Comparison of ENCODE assay signal across 22 mouse cellular contexts in genomic region chr11:65205306-65205705, GRCm38 (mm10). TPM values are rescaled to one million over a fixed set of nuclear protein-coding genes. Genes with fewer than 3 reads are reported as not detected.
DNase-seq lines count a peak whose midpoint lies in the region; ATAC-seq lines count a peak whose summit lies in the region.
"Had no signal": no experiment of that assay in that cellular context is flagged by ENCODE, and none has a peak within 500 bp of the region (broad histone marks: within the 10 kb centered on the region; RNA-seq: fewer than 3 reads in every experiment).

No protein-coding gene starts in this region.

- WGBS in heart, embryonic 13.5 days: 15% methylated on average over 5 of the region's 5 CpGs

- peak; percentile 22; the same call in 1 of the 2 replicates for ATAC-seq in heart, embryonic 13.5 days (ENCODE audit: extremely low read depth, insufficient number of reproducible peaks, low FRiP score, low TSS enrichment)
- ATAC-seq: forebrain, embryonic 13.5 days; intestine, postnatal 0 days; midbrain, embryonic 13.5 days had no signal

- peaks cover 91% of the 10 kb centered on the region for H3K4me1 ChIP-seq in heart, embryonic 13.5 days
- H3K4me1 ChIP-seq: forebrain, embryonic 13.5 days; hindbrain, embryonic 13.5 days; limb, embryonic 13.5 days had no signal

- intact Hi-C loops in heart, postnatal 36 days (cut with DNase I): loop anchor here (5.0 kb wide), 3 partner anchors 57 to 162 kb away; no protein-coding TSS in a partner anchor

- H3K4me2 ChIP-seq in heart, embryonic 13.5 days: peak overlapping the region; percentile 44
- H3K4me2 ChIP-seq: forebrain, embryonic 13.5 days; hindbrain, embryonic 13.5 days; limb, embryonic 13.5 days; midbrain, embryonic 13.5 days had no signal

- peaks cover 36% of the 10 kb centered on the region for H3K36me3 ChIP-seq in heart, embryonic 13.5 days
- H3K36me3 ChIP-seq: embryonic facial prominence, embryonic 10.5 days; hindbrain, embryonic 13.5 days; limb, embryonic 13.5 days; midbrain, embryonic 13.5 days had no signal

- peak overlapping the region; percentile 87 for H3K27ac ChIP-seq in heart, embryonic 13.5 days (replicated peaks)
- H3K27ac ChIP-seq: embryonic facial prominence, embryonic 10.5 days; forebrain, embryonic 13.5 days; hindbrain, embryonic 13.5 days; limb, embryonic 13.5 days; liver, embryonic 14.5 days; midbrain, embryonic 13.5 days had no signal

- H3K9ac ChIP-seq in heart, embryonic 13.5 days: no peak overlapping the region; the same call in 1 of the 2 replicates
- H3K9ac ChIP-seq: forebrain, embryonic 13.5 days; hindbrain, embryonic 13.5 days; limb, embryonic 13.5 days; liver, embryonic 14.5 days; midbrain, embryonic 13.5 days had no signal

- peak; percentile 30 to 39 for DNase-seq in cerebellum, postnatal 14 days
- no peak for DNase-seq in cerebellum, postnatal 25 days
- peak; percentile 97 for DNase-seq in heart, adult 11 months
- DNase-seq in heart, postnatal 36 days: peak; percentile 39 to 57
- DNase-seq in kidney, adult 18-20 months: no peak
- DNase-seq in layer of hippocampus, adult 18-20 months (ENCODE audit: low spot score in 2 of 2): no peak
- DNase-seq in gastrocnemius, postnatal 4 days (ENCODE audit: low spot score in 2 of 2): no peak
- DNase-seq: adrenal gland, adult 2 months; gastrocnemius, postnatal 25 days; kidney, postnatal 14 days; lung, postnatal 36 days; thymus, postnatal 14 days had no signal

- no peaks in the 10 kb centered on the region for H3K9me3 ChIP-seq in heart, embryonic 13.5 days
- H3K9me3 ChIP-seq: embryonic facial prominence, embryonic 10.5 days; forebrain, embryonic 13.5 days; hindbrain, embryonic 13.5 days; limb, embryonic 13.5 days; midbrain, embryonic 13.5 days had no signal

- H3K27me3 ChIP-seq in heart, embryonic 13.5 days (replicated peaks): no peaks in the 10 kb centered on the region
- H3K27me3 ChIP-seq: CH12.LX; forebrain, embryonic 13.5 days; hindbrain, embryonic 13.5 days; limb, embryonic 13.5 days; midbrain, embryonic 13.5 days had no signal

- H3K4me3 ChIP-seq in heart, embryonic 13.5 days: no peak overlapping the region
- H3K4me3 ChIP-seq: embryonic facial prominence, embryonic 10.5 days; forebrain, embryonic 13.5 days; hindbrain, embryonic 13.5 days; limb, embryonic 13.5 days; midbrain, embryonic 13.5 days had no signal

RNA-seq across cellular contexts. Expression of gene Arhgap44, which starts 42.5 kb away (rescaled TPM):
- 10.2 and 11.8 TPM in 2 replicates for polyA plus RNA-seq in heart, embryonic 13.5 days (2015; fragmentation: Nextera tagmentation; extraction: Ambion mirVana)
- 10 to 100 TPM; 20.8 to 24.3 TPM for total RNA-seq in heart, postnatal 36 days (2021)
- total RNA-seq in layer of hippocampus, adult 18-20 months (2021): 100 to 1,000 TPM; 117 to 126 TPM
- 1 to 10 TPM; 8.2 to 8.3 TPM for total RNA-seq in gastrocnemius, postnatal 4 days (2021)
- total RNA-seq: CH12.LX had no signal

RNA-seq across cellular contexts. Expression of gene 1700086D15Rik, which starts 45.6 kb away (rescaled TPM):
- polyA plus RNA-seq in heart, embryonic 13.5 days (2015; fragmentation: Nextera tagmentation; extraction: Ambion mirVana): 0.13 and 0.18 TPM in 2 replicates
- total RNA-seq in heart, postnatal 36 days (2021): not detected
- total RNA-seq in layer of hippocampus, adult 18-20 months (2021): 1 to 10 TPM; 1.2 to 2.0 TPM
- under 1 TPM in 1 of 2 experiments, not detected in 1; 0.52 TPM for total RNA-seq in gastrocnemius, postnatal 4 days (2021)
- total RNA-seq: adrenal gland, adult 2 months; CH12.LX; gastrocnemius, postnatal 25 days had no signal
- polyA plus RNA-seq: adrenal gland, adult 2 months; embryonic facial prominence, embryonic 10.5 days; forebrain, embryonic 13.5 days; hindbrain, embryonic 13.5 days; intestine, postnatal 0 days; liver, embryonic 14.5 days; midbrain, embryonic 13.5 days; stomach, embryonic 16.5 days had no signal

Comparison
In these comparisons a context has a peak if more than half of its experiments do, and no peak if none do; other contexts are left out.
1. DNase-seq: peak in cerebellum, postnatal 14 days (2 of 2), heart, adult 11 months (single experiment) and heart, postnatal 36 days (2 of 2); none in cerebellum, postnatal 25 days (0 of 2), kidney, adult 18-20 months (single experiment), layer of hippocampus, adult 18-20 months (0 of 2) and gastrocnemius, postnatal 4 days (0 of 2).
2. RNA of gene Arhgap44, which starts 42.5 kb away (total RNA-seq): 117 to 126 TPM in layer of hippocampus, adult 18-20 months; 20.8 to 24.3 TPM in heart, postnatal 36 days and 8.2 to 8.3 TPM in gastrocnemius, postnatal 4 days; every median in the first group is over 4 times any median in the second.